Mouse (Mus musculus) bone marrow macrophage, adult 2 months (primary cell): ENCODE measurements around the gene Sesn3.

Experiments used
- CTCF ChIP-seq: IDR thresholded peaks from 2 replicates; pipeline ENCODE4 v1.5.1; 2012; ENCODE audit warnings: low read depth, mild to moderate bottlenecking, low read length, moderate library complexity
- POLR2A ChIP-seq: IDR thresholded peaks from 2 replicates; pipeline ENCODE4 v1.6.1; 2012; ENCODE audit warnings: mild to moderate bottlenecking, low read depth, low read length, borderline replicate concordance

- TF ChIP-seq CTCF = no peak
- TF ChIP-seq POLR2A = peak; percentile 76; the same call in 1 of the 2 replicates
These were observed 105.8 kb downstream of the Sesn3 start for GRCm38 (mm10) chr9:14380386-14381285.
